ENCODE assay signal across 16 mouse cellular contexts in genomic region chr15:80051782-80052181, GRCm38 (mm10). TPM values are rescaled to one million over a fixed set of nuclear protein-coding genes. Genes with fewer than 3 reads are reported as not detected.
DNase-seq lines count a peak whose midpoint lies in the region; ATAC-seq lines count a peak whose summit lies in the region.
"Had no signal": no experiment of that assay in that cellular context is flagged by ENCODE, and none has a peak within 500 bp of the region (broad histone marks: within the 10 kb centered on the region; RNA-seq: fewer than 3 reads in every experiment).

No protein-coding gene starts in this region.

- no peak overlapping the region for H3K9ac ChIP-seq in heart, embryonic 16.5 days (ENCODE audit: low read length)
- H3K9ac ChIP-seq in embryonic facial prominence, embryonic 13.5 days: no peak overlapping the region
- no peak overlapping the region for H3K9ac ChIP-seq in stomach, embryonic 15.5 days
- H3K9ac ChIP-seq in midbrain, embryonic 11.5 days (ENCODE audit: low read length): no peak overlapping the region
- H3K9ac ChIP-seq: hindbrain, embryonic 15.5 days; neural tube, embryonic 15.5 days had no signal

- peaks cover 33% of the 10 kb centered on the region for H3K4me1 ChIP-seq in heart, embryonic 16.5 days (ENCODE audit: control insufficient read depth, insufficient read depth, low read length)
- H3K4me1 ChIP-seq in embryonic facial prominence, embryonic 13.5 days: peaks cover 16% of the 10 kb centered on the region; the same call in 1 of the 2 replicates
- peaks cover 15% of the 10 kb centered on the region for H3K4me1 ChIP-seq in stomach, embryonic 15.5 days
- H3K4me1 ChIP-seq in midbrain, embryonic 11.5 days (ENCODE audit: control insufficient read depth, insufficient read depth, low read length): no peaks in the 10 kb centered on the region

- H3K27ac ChIP-seq in heart, embryonic 16.5 days (ENCODE audit: low read length): peak overlapping the region; percentile 84
- peak overlapping the region; percentile 39; the same call in 1 of the 2 replicates for H3K27ac ChIP-seq in embryonic facial prominence, embryonic 13.5 days
- H3K27ac ChIP-seq in stomach, embryonic 15.5 days: peak overlapping the region; percentile 48; the same call in 1 of the 2 replicates
- H3K27ac ChIP-seq in midbrain, embryonic 11.5 days (ENCODE audit: low read depth, low read length): no peak overlapping the region
- H3K27ac ChIP-seq: forebrain, embryonic 10.5 days had no signal

- WGBS in heart, embryonic 16.5 days: 71% methylated on average over 9 of the region's 9 CpGs
- WGBS in embryonic facial prominence, embryonic 13.5 days: 80% methylated on average over 9 of the region's 9 CpGs
- 78% methylated on average over 9 of the region's 9 CpGs for WGBS in stomach, embryonic 15.5 days
- WGBS in midbrain, embryonic 11.5 days: 87% methylated on average over 9 of the region's 9 CpGs

- ATAC-seq in heart, embryonic 16.5 days (replicated peaks; ENCODE audit: extremely low read depth, insufficient read depth, low FRiP score): 0 out of 2 replicates have a peak, but pooled peaks have one; percentile 23
- peak; percentile 72 for ATAC-seq in CD4-positive, CD25-positive, alpha-beta regulatory T cell, adult 4 months
- ATAC-seq in embryonic facial prominence, embryonic 13.5 days (ENCODE audit: insufficient number of reproducible peaks, insufficient read depth, low FRiP score, low TSS enrichment, low read depth): no peak
- no peak for ATAC-seq in stomach, embryonic 15.5 days (ENCODE audit: insufficient read depth, low FRiP score, low read depth)
- ATAC-seq in midbrain, embryonic 11.5 days (ENCODE audit: low FRiP score): no peak

- no peak overlapping the region for H3K4me3 ChIP-seq in heart, embryonic 16.5 days (ENCODE audit: low read length)
- no peak overlapping the region for H3K4me3 ChIP-seq in embryonic facial prominence, embryonic 13.5 days
- no peak overlapping the region for H3K4me3 ChIP-seq in stomach, embryonic 15.5 days (replicated peaks)
- H3K4me3 ChIP-seq in midbrain, embryonic 11.5 days (ENCODE audit: low read depth, low read length): no peak overlapping the region
- H3K4me3 ChIP-seq: forebrain, embryonic 10.5 days; hindbrain, embryonic 15.5 days; neural tube, embryonic 15.5 days had no signal

- no peaks in the 10 kb centered on the region for H3K27me3 ChIP-seq in heart, embryonic 16.5 days (ENCODE audit: control insufficient read depth, insufficient read depth, low read length)
- no peaks in the 10 kb centered on the region for H3K27me3 ChIP-seq in embryonic facial prominence, embryonic 13.5 days
- H3K27me3 ChIP-seq in stomach, embryonic 15.5 days (replicated peaks): no peaks in the 10 kb centered on the region
- no peaks in the 10 kb centered on the region for H3K27me3 ChIP-seq in midbrain, embryonic 11.5 days (ENCODE audit: control insufficient read depth, insufficient read depth, low read length)
- H3K27me3 ChIP-seq: hindbrain, embryonic 15.5 days; neural tube, embryonic 15.5 days had no signal

- H3K36me3 ChIP-seq in heart, embryonic 16.5 days (ENCODE audit: control insufficient read depth, insufficient read depth): no peaks in the 10 kb centered on the region
- H3K36me3 ChIP-seq in embryonic facial prominence, embryonic 13.5 days: no peaks in the 10 kb centered on the region
- no peaks in the 10 kb centered on the region for H3K36me3 ChIP-seq in stomach, embryonic 15.5 days
- no peaks in the 10 kb centered on the region for H3K36me3 ChIP-seq in midbrain, embryonic 11.5 days (ENCODE audit: control insufficient read depth, insufficient read depth, low read length)
- H3K36me3 ChIP-seq: forebrain, embryonic 10.5 days; hindbrain, embryonic 15.5 days; neural tube, embryonic 15.5 days had no signal

- no peak overlapping the region for H3K4me2 ChIP-seq in heart, embryonic 16.5 days (ENCODE audit: low read depth, low read length)
- H3K4me2 ChIP-seq in embryonic facial prominence, embryonic 13.5 days: no peak overlapping the region
- no peak overlapping the region for H3K4me2 ChIP-seq in stomach, embryonic 15.5 days
- H3K4me2 ChIP-seq in midbrain, embryonic 11.5 days: no peak overlapping the region
- H3K4me2 ChIP-seq: hindbrain, embryonic 15.5 days; neural tube, embryonic 15.5 days had no signal

- no peak for DNase-seq in heart, postnatal 4 days
- no peak for DNase-seq in left cerebral cortex, adult 8-10 months (ENCODE audit: low spot score in 2 of 2)
- no peak for DNase-seq in layer of hippocampus, postnatal 10 days (ENCODE audit: low spot score in 2 of 2)
- no peak for DNase-seq in midbrain, embryonic 11.5 days (ENCODE audit: low spot score, missing footprints)
- DNase-seq: adrenal gland, postnatal 25 days; cerebellum, adult 11-12 months; embryo, embryonic 11 days; gastrocnemius, postnatal 10 days; lung, adult 2 months had no signal

- 0 out of 2 replicates have a peak, but pooled peaks cover 2% of the 10 kb centered on the region for H3K9me3 ChIP-seq in heart, embryonic 16.5 days (replicated peaks; ENCODE audit: control insufficient read depth, low read length)
- H3K9me3 ChIP-seq in embryonic facial prominence, embryonic 13.5 days: no peaks in the 10 kb centered on the region
- H3K9me3 ChIP-seq in stomach, embryonic 15.5 days: no peaks in the 10 kb centered on the region
- H3K9me3 ChIP-seq in midbrain, embryonic 11.5 days (ENCODE audit: control insufficient read depth, low read length): no peaks in the 10 kb centered on the region
- H3K9me3 ChIP-seq: forebrain, embryonic 10.5 days; hindbrain, embryonic 15.5 days; neural tube, embryonic 15.5 days had no signal

RNA-seq across cellular contexts. Expression of gene Pdgfb, which starts 37.0 kb away (rescaled TPM):
- 3.2 and 4.6 TPM in 2 replicates for polyA plus RNA-seq in heart, embryonic 16.5 days (2015; fragmentation: Nextera tagmentation; extraction: Ambion mirVana)
- total RNA-seq in heart, postnatal 4 days (2021): 10 to 100 TPM; 46.4 to 50.7 TPM
- 1 to 10 TPM; 1.4 to 2.8 TPM for polyA plus RNA-seq in CD4-positive, CD25-positive, alpha-beta regulatory T cell, adult 4 months (2017; shearing (Covaris generic))
- 2.2 and 2.9 TPM in 2 replicates for polyA plus RNA-seq in embryonic facial prominence, embryonic 13.5 days (2015; fragmentation: Nextera tagmentation; extraction: Ambion mirVana)
- polyA plus RNA-seq in stomach, embryonic 15.5 days (2015; fragmentation: Nextera tagmentation; extraction: Ambion mirVana): 4.7 and 4.8 TPM in 2 replicates
- 10 to 100 TPM; 26.4 to 31.9 (median 28.1) TPM for total RNA-seq in left cerebral cortex, adult 8-10 months (2022)
- total RNA-seq in layer of hippocampus, postnatal 10 days (2021): 10 to 100 TPM; 51.3 to 51.6 TPM
- polyA plus RNA-seq in midbrain, embryonic 11.5 days (2014; fragmentation: Nextera tagmentation; extraction: Ambion mirVana): 1.5 and 2.0 TPM in 2 replicates

RNA-seq across cellular contexts. Expression of gene Syngr1, which starts 39.4 kb away (rescaled TPM):
- polyA plus RNA-seq in heart, embryonic 16.5 days (2015; fragmentation: Nextera tagmentation; extraction: Ambion mirVana): 55.4 and 61.2 TPM in 2 replicates
- total RNA-seq in heart, postnatal 4 days (2021): 10 to 100 TPM; 73.4 to 86.0 TPM
- under 1 TPM; 0.86 to 0.94 TPM for polyA plus RNA-seq in CD4-positive, CD25-positive, alpha-beta regulatory T cell, adult 4 months (2017; shearing (Covaris generic))
- polyA plus RNA-seq in embryonic facial prominence, embryonic 13.5 days (2015; fragmentation: Nextera tagmentation; extraction: Ambion mirVana): 7.0 and 8.7 TPM in 2 replicates
- 32.8 and 34.7 TPM in 2 replicates for polyA plus RNA-seq in stomach, embryonic 15.5 days (2015; fragmentation: Nextera tagmentation; extraction: Ambion mirVana)
- 100 to 1,000 TPM; 430 to 460 (median 440) TPM for total RNA-seq in left cerebral cortex, adult 8-10 months (2022)
- total RNA-seq in layer of hippocampus, postnatal 10 days (2021): 100 to 1,000 TPM; 362 to 374 TPM
- polyA plus RNA-seq in midbrain, embryonic 11.5 days (2014; fragmentation: Nextera tagmentation; extraction: Ambion mirVana): 6.2 and 7.4 TPM in 2 replicates

RNA-seq across cellular contexts. Expression of gene Rpl3, which starts 39.9 kb away (rescaled TPM):
- 606 and 610 TPM in 2 replicates for polyA plus RNA-seq in heart, embryonic 16.5 days (2015; fragmentation: Nextera tagmentation; extraction: Ambion mirVana)
- total RNA-seq in heart, postnatal 4 days (2021): 100 to 1,000 TPM; 591 to 607 TPM
- polyA plus RNA-seq in CD4-positive, CD25-positive, alpha-beta regulatory T cell, adult 4 months (2017; shearing (Covaris generic)): 1,000 to 10,000 TPM; 3,782 to 4,433 TPM
- 1,097 and 1,210 TPM in 2 replicates for polyA plus RNA-seq in embryonic facial prominence, embryonic 13.5 days (2015; fragmentation: Nextera tagmentation; extraction: Ambion mirVana)
- polyA plus RNA-seq in stomach, embryonic 15.5 days (2015; fragmentation: Nextera tagmentation; extraction: Ambion mirVana): 883 and 1,069 TPM in 2 replicates
- total RNA-seq in left cerebral cortex, adult 8-10 months (2022): 100 to 1,000 TPM; 506 to 560 (median 527) TPM
- 100 to 1,000 TPM; 535 to 605 TPM for total RNA-seq in layer of hippocampus, postnatal 10 days (2021)
- polyA plus RNA-seq in midbrain, embryonic 11.5 days (2014; fragmentation: Nextera tagmentation; extraction: Ambion mirVana): 1,032 and 1,053 TPM in 2 replicates

Comparison
In these comparisons a context has a peak if more than half of its experiments do, and no peak if none do; other contexts are left out.
1. ATAC-seq: peak in heart, embryonic 16.5 days (single experiment) and CD4-positive, CD25-positive, alpha-beta regulatory T cell, adult 4 months (single experiment); none in embryonic facial prominence, embryonic 13.5 days (single experiment), stomach, embryonic 15.5 days (single experiment) and midbrain, embryonic 11.5 days (single experiment).